Mouse (Mus musculus) forebrain, embryonic 16.5 days (tissue): Measurements from ENCODE around the gene Proz. TPM values are rescaled to one million over a fixed set of nuclear protein-coding genes. Genes with fewer than 3 reads are reported as not detected.

Source experiments
- ATAC-seq: fragments of 200-750 bp; cut with Nextera tagmentation; 2 replicates; pipeline ENCODE4 v1.8.0; 2017; ENCODE audit warnings: mild to moderate bottlenecking, moderate library complexity
- H3K27ac ChIP-seq: fragments of 300-500 bp; sonication (generic); 2 replicates; pipeline ENCODE4 v1.5.1; 2014; ENCODE audit warnings: low read length, control low read depth
- H3K27me3 ChIP-seq: fragments of 300-500 bp; sonication (generic); replicated peaks from 2 replicates; pipeline ENCODE4 v1.6.1; 2014; ENCODE audit warnings: low read length; ENCODE audit not compliant: control insufficient read depth, insufficient read depth
- H3K36me3 ChIP-seq: fragments of 300-500 bp; sonication (generic); 2 replicates; pipeline ENCODE4 v1.6.1; 2014; ENCODE audit not compliant: control insufficient read depth, insufficient read depth
- H3K4me1 ChIP-seq: fragments of 300-500 bp; sonication (generic); replicated peaks from 2 replicates; pipeline ENCODE4 v1.6.1; 2014; ENCODE audit warnings: low read length; ENCODE audit not compliant: control insufficient read depth, insufficient read depth
- H3K4me2 ChIP-seq: fragments of 300-500 bp; sonication (generic); 2 replicates; pipeline ENCODE4 v1.6.1; 2014; ENCODE audit warnings: mild to moderate bottlenecking, low read length, control low read depth
- H3K4me3 ChIP-seq: fragments of 300-500 bp; sonication (generic); replicated peaks from 2 replicates; pipeline ENCODE4 v1.5.1; 2014; ENCODE audit warnings: mild to moderate bottlenecking, low read length, control low read depth
- H3K9ac ChIP-seq: fragments of 300-500 bp; sonication (generic); replicated peaks from 2 replicates; pipeline ENCODE4 v1.6.1; 2014; ENCODE audit warnings: low read depth, low read length, control low read depth
- H3K9me3 ChIP-seq: fragments of 300-500 bp; sonication (generic); 2 replicates; pipeline ENCODE4 v1.6.1; 2016; ENCODE audit warnings: low read length; ENCODE audit not compliant: control insufficient read depth
- WGBS: fragments of 180-500 bp; shearing (Covaris S2); extraction: QIAGEN DNeasy Blood & Tissue Kit; methylation state at CpG from one replicate; pipeline ENCODE4 v1.1.7; 2014; 5-methylcytosine and 5-hydroxymethylcytosine counted together
- polyA plus RNA-seq: library from polyadenylated mRNA; unstranded; fragments of >200 nt; fragmentation: Nextera tagmentation; extraction: Ambion mirVana; gene quantifications from 2 replicates; pipeline ENCODE4 v1.2.1, GENCODE M21; 2015

Gene Proz
- polyA plus RNA-seq, 1 experiment from 2014 or later: 2.2 TPM

DNA sequence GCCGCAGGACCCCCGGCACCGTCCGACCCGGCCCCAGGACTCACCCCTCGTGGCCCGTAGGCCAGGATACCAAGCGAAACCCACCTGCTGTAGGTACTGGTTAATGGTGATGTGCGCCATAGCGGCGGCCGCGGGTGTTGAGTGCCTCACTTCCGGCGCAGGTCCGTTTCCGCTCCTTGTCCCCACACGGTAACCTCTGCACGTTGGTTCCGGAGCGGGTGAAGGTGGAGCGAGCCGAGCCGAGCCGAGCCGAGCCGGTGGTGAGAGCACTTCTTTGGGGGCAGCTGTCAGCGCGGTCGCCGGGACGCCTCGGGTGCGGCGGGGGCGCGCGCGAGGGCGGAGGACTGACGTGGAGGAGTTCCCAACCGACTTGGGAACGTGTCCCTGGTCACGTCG lies 44.0 kb downstream of the Proz start:
- peak overlapping the region; percentile 96 for H3K9ac ChIP-seq
- peak overlapping the region; percentile 99 for H3K4me3 ChIP-seq
- no peaks in the 10 kb centered on the region for H3K9me3 ChIP-seq
- peak; percentile 83 for ATAC-seq
- H3K27ac ChIP-seq: peak overlapping the region; percentile 94
- peak overlapping the region; percentile 85 for H3K4me2 ChIP-seq
- peaks cover 4% of the 10 kb centered on the region; the same call in 1 of the 2 replicates for H3K36me3 ChIP-seq
- no peaks in the 10 kb centered on the region for H3K27me3 ChIP-seq
- under 1% methylated on average over 45 of the region's 45 CpGs for WGBS
- peaks cover 17% of the 10 kb centered on the region for H3K4me1 ChIP-seq

DNA sequence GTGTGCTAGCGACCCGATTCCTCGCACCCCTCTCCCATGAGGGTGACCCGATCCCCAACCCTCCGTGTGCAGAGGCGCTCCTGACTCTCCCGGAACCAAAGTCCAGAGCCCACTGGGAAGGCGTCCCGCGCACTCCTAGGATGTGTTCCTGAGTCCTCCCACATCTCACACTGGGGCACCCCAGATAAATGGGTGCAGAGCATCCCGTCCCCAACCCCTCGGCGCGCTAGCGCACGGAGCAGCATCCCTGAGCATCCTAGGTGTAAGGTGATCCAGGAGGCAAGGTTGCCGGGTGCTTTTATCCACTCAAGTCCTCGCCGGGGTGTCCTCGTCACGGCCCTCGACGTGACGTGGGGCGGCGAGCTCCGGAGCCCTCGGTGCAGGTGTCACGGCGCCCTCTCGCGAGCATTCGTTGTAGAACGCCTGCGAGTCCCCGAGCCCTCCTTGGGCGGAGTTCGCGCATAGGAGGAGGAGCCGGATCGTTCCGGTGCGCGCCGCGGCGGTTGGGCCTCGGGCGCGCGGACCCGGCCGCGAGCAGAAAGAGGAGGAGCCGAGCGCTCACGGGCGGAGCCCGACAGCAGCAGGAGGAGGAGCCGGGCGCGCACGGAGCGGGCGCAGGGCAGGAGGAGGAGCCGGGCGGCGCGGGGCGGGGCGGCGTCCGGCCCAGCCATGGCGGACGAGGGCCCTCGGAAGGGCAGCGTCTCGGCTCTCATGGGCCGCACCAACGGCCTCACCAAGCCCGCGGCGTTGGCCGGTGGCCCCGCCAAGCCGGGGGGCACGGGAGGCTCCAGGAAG lies 44.6 kb downstream of the Proz start, which contains the start of the genes Pcid2 and Cul4a:
Pcid2 (minus strand) TSS at position 373 of the 795 bp plus-strand sequence.
Cul4a (plus strand) TSS at position 535 of the 795 bp plus-strand sequence.
- Histone ChIP-seq H3K4me1 (peaks cover 17% of the 10 kb centered on the region), H3K9me3 (no peaks in the 10 kb centered on the region), H3K4me2 (peak within 1 kb of the TSS; percentile 90), H3K4me3 (peak within 1 kb of the TSS; percentile 99), H3K27ac (peak within 1 kb of the TSS; percentile 94), H3K9ac (peak within 1 kb of the TSS; percentile 96), H3K36me3 (peaks cover 2% of the 10 kb centered on the region; the same call in 1 of the 2 replicates), H3K27me3 (no peaks in the 10 kb centered on the region)
- ATAC-seq: peak; percentile 94
- WGBS: under 1% methylated on average over 86 of the region's 87 CpGs

DNA sequence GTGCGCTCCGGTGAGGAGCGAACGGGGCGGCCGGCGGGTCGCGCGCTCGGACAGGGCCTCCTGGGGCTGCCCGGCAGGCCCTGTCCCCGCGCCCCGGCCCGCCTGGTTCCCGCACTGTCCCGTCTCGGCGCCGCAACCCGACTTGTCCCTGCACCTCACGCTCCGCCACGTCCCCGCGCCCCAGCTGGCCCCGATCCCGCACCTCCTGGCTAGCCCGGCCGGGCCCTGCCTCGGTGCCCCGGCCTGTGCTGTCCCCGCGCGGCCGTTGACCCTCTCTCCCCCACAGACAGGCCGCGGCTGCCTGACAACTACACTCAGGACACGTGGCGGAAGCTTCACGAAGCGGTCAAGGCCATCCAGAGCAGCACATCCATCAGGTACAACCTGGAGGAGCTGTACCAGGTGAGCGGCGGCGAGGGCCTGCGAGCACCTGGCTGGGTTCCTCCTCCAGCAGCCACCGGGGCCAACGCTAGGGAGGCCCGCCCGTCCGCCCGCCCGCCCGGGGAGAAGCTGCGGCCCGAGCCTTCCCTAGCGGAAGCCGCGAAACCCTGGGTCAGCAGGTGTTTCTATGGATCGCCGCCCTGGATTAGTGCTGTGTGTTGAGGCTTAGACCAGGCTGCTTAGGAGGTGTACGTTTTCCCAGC lies 45.3 kb downstream of the Proz start:
- under 1% methylated on average over 60 of the region's 63 CpGs for WGBS

DNA sequence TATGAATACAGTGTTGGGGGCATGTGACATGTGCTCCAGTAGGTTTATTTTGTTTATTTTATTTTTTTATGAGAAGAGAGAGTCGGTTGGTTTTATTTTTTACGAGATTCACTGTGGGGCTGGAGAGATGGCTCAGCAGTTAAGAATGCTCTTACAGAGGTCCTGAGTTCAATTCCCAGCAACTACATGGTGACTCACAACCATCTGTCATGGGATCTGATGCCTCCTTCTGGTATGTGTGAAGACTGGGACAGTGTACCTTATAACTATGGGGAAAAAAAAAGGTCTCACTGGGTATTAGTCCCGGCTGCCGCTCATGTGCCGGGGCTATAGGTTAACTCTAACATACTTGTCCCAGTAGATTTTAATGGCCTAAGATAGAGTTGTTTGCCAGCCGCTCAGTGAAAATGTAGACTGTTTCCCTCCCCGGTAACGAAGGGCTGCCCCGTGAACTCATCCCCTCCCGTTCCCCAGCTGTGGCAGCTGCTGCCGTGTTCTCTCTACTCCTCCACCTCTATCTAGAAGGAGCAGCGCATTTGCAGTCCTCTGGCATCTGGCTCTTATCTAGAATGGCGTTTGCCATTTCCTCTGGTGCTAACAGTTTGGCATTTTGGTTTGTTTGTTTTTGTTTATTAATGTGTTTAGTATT lies 47.4 kb downstream of the Proz start:
- no peaks in the 10 kb centered on the region for H3K36me3 ChIP-seq
- no peak overlapping the region for H3K9ac ChIP-seq
- no peak overlapping the region for H3K27ac ChIP-seq
- H3K27me3 ChIP-seq: no peaks in the 10 kb centered on the region
- ATAC-seq: no peak
- H3K4me2 ChIP-seq: no peak overlapping the region
- peaks cover 19% of the 10 kb centered on the region for H3K4me1 ChIP-seq
- WGBS: 91% methylated on average over 13 of the region's 13 CpGs
- H3K4me3 ChIP-seq: no peak overlapping the region
- H3K9me3 ChIP-seq: no peaks in the 10 kb centered on the region

More for the DNA sequence above, 45.3 kb downstream of the Proz start:
- peak; percentile 30 for ATAC-seq
- peak overlapping the region; percentile 99 for H3K4me3 ChIP-seq
- H3K27me3 ChIP-seq: no peaks in the 10 kb centered on the region
- peaks cover 2% of the 10 kb centered on the region; the same call in 1 of the 2 replicates for H3K36me3 ChIP-seq
- no peaks in the 10 kb centered on the region for H3K9me3 ChIP-seq
- H3K4me2 ChIP-seq: peak overlapping the region; percentile 90
- peak overlapping the region; percentile 94 for H3K9ac ChIP-seq
- H3K27ac ChIP-seq: peak overlapping the region; percentile 94
- peaks cover 19% of the 10 kb centered on the region for H3K4me1 ChIP-seq

DNA sequence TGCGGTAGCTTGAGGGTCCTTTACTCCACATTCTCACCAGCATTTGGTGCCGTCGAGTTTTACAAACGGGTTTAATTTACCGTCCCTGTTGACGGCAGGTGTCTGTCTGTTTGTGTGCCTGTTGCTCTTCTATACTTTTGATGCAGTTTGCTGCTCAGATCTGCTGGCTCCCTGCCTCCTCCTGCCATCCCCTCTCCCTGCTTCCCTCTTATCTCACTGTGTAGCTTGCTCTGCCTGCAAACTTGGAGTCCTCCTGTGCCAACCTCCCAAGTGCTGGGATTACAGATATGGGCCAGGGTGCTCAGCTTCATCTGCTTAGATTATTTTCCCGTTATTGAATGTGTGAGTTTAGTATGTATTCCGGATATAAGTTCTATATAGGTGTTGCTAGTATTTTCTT lies 48.3 kb downstream of the Proz start:
- 90% methylated on average over 8 of the region's 8 CpGs for WGBS
- Histone ChIP-seq H3K4me1 (peaks cover 12% of the 10 kb centered on the region), H3K27ac (no peak overlapping the region), H3K9ac (no peak overlapping the region), H3K4me3 (no peak overlapping the region), H3K36me3 (peaks cover 1% of the 10 kb centered on the region; the same call in 1 of the 2 replicates), H3K9me3 (no peaks in the 10 kb centered on the region), H3K27me3 (no peaks in the 10 kb centered on the region), H3K4me2 (no peak overlapping the region)
- ATAC-seq: no peak

DNA sequence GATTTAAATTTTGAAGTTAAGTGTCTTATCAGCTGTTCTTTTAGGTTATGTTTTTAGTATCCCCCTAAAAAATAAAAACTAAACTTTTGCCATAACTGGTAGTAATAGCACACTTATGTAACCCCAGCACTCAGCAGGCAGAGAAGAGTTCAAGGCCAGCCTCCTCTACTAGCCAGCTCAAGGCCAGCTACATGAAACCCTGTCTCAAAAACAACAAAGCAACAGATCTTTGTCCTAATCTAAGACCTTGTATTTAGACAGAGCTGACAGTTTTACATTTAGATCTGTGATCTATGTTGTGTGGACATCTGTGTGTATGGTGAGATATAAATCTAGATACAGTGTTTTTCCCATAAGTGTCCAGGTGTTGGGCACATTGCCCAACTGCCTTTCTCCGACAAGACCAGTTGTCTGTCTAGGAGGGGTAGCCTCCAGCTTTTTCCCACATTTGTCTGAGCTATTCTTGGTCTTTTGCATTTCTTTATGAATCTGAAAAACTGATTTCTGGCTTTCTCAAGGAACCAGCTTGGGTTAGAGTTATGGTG lies 48.8 kb downstream of the Proz start:
- 71% methylated on average over 1 of the region's 1 CpGs for WGBS

DNA sequence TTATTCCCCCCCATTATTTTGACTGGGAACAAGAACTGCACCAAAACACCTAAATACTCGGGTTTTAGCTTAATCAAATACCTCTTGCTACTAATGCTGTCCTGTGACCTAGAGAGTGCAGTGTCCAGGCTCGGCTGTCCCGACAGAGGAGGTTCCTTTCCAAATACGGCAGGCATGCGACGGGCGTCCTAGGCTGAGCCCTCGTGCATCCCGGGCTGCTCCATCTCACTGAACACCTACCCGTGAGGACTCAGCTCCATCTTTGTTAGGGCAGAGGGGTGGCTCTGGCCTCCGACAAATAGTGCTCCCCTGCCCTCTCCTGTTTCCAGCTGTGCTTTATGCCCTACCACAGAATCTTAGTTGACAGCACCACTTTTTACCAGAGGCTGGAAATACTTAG lies 51.2 kb downstream of the Proz start:
- Histone ChIP-seq H3K4me2 (no peak overlapping the region), H3K36me3 (peaks cover 2% of the 10 kb centered on the region; the same call in 1 of the 2 replicates), H3K4me3 (no peak overlapping the region), H3K9ac (no peak overlapping the region), H3K9me3 (no peaks in the 10 kb centered on the region), H3K27me3 (no peaks in the 10 kb centered on the region), H3K27ac (no peak overlapping the region), H3K4me1 (0 out of 2 replicates have a peak, but pooled peaks cover 2% of the 10 kb centered on the region)
- no peak for ATAC-seq
- 93% methylated on average over 11 of the region's 11 CpGs for WGBS

More for the DNA sequence above, 48.8 kb downstream of the Proz start:
- Histone ChIP-seq H3K4me2 (no peak overlapping the region), H3K27ac (no peak overlapping the region), H3K9ac (no peak overlapping the region), H3K27me3 (no peaks in the 10 kb centered on the region), H3K4me3 (no peak overlapping the region), H3K36me3 (peaks cover 2% of the 10 kb centered on the region; the same call in 1 of the 2 replicates), H3K9me3 (no peaks in the 10 kb centered on the region), H3K4me1 (peaks cover 9% of the 10 kb centered on the region)
- ATAC-seq: no peak

DNA sequence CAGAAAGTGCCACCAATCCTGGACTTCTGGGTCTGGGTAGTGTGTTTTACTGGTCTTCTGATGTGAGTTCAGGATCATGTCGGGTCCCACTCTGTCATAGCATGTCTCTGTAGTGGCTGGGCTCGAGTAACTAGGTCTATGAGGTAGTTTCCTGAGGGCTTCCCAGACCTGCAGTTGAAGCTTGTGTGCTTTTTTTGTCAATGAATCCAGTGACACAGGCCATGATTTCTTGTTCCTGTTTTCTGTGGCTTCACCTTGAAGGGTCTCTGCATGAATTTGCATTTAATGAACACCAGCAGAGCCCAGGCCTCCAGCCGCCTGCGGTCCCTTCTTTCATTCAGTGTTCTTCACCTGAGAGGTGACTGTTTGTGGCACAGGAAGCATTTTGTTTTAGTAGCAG lies 52.5 kb downstream of the Proz start:
- ATAC-seq: no peak
- H3K27me3 ChIP-seq: no peaks in the 10 kb centered on the region
- no peak overlapping the region for H3K9ac ChIP-seq
- no peak overlapping the region for H3K27ac ChIP-seq
- no peak overlapping the region for H3K4me3 ChIP-seq
- peaks cover 2% of the 10 kb centered on the region; the same call in 1 of the 2 replicates for H3K36me3 ChIP-seq
- WGBS: 93% methylated on average over 4 of the region's 4 CpGs
- H3K9me3 ChIP-seq: no peaks in the 10 kb centered on the region
- 0 out of 2 replicates have a peak, but pooled peaks cover 2% of the 10 kb centered on the region for H3K4me1 ChIP-seq
- H3K4me2 ChIP-seq: no peak overlapping the region
